Mouse (Mus musculus) lung, embryonic 15.5 days (tissue): ENCODE measurements around the gene Gtpbp1. TPM values are rescaled to one million over a fixed set of nuclear protein-coding genes. Genes with fewer than 3 reads are reported as not detected.

Source experiments
- ATAC-seq: fragments of 200-750 bp; cut with Nextera tagmentation; 2 replicates; pipeline ENCODE4 v1.8.0; 2017; ENCODE audit warnings: moderate number of reproducible peaks, borderline replicate concordance; ENCODE audit not compliant: low FRiP score, low TSS enrichment; ENCODE audit errors: extremely low read depth
- H3K27ac ChIP-seq: fragments of 300-500 bp; sonication (generic); 2 replicates; pipeline ENCODE4 v1.5.1; 2015; ENCODE audit warnings: moderate library complexity, mild to moderate bottlenecking, inconsistent platforms
- H3K27me3 ChIP-seq: fragments of 300-500 bp; sonication (generic); 2 replicates; pipeline ENCODE4 v1.6.1; 2015; ENCODE audit warnings: inconsistent platforms
- H3K36me3 ChIP-seq: fragments of 300-500 bp; sonication (generic); 2 replicates; pipeline ENCODE4 v1.6.1; 2015; ENCODE audit warnings: inconsistent platforms
- H3K4me1 ChIP-seq: fragments of 300-500 bp; sonication (generic); 2 replicates; pipeline ENCODE4 v1.6.1; 2015; ENCODE audit warnings: inconsistent platforms
- H3K4me2 ChIP-seq: fragments of 300-500 bp; sonication (generic); 2 replicates; pipeline ENCODE4 v1.6.1; 2015; ENCODE audit warnings: inconsistent platforms, mild to moderate bottlenecking, moderate library complexity
- H3K4me3 ChIP-seq: fragments of 300-500 bp; sonication (generic); 2 replicates; pipeline ENCODE4 v1.5.1; 2015; ENCODE audit warnings: mild to moderate bottlenecking, inconsistent platforms
- H3K9ac ChIP-seq: fragments of 300-500 bp; sonication (generic); 2 replicates; pipeline ENCODE4 v1.6.1; 2015; ENCODE audit warnings: inconsistent platforms
- H3K9me3 ChIP-seq: fragments of 300-500 bp; sonication (generic); 2 replicates; pipeline ENCODE4 v1.6.1; 2016; ENCODE audit warnings: inconsistent platforms
- WGBS: fragments of 180-500 bp; shearing (Covaris S2); methylation state at CpG from one replicate; pipeline ENCODE4 v1.1.7; 2015; 5-methylcytosine and 5-hydroxymethylcytosine counted together
- polyA plus RNA-seq: library from polyadenylated mRNA; unstranded; fragments of >200 nt; fragmentation: Nextera tagmentation; extraction: Ambion mirVana; gene quantifications from 2 replicates; pipeline ENCODE4 v1.2.1, GENCODE M21; 2015

Gtpbp1 gene
- polyA plus RNA-seq = 34.4 and 35.1 TPM in 2 replicates

DNA sequence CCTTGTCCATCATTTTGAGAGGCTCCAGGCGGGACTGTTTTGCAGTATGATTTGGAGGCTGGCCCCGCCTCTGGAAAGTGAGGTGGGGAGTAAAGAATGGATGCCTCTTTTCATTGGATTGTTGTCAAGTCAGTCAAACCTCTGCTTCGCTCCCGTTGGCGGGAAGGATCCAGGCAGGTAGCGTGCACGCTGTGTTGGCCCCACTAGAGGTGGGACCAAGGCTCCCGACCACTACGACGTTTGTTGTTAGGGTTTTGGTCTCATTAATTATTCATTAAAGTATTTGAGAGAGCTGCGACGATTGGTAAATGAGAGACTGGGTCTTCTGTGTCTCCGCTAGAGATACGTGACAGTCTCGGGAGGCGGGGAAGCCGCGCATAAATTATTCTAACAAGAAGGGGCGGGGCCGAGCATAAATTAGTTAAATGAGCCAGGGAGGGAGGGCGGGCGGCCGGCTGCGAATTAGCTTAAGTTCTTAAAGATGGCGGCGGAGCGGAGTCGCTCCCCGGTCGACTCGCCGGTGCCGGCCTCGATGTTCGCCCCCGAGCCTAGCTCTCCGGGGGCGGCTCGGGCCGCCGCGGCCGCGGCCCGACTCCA, at the start of gene Gtpbp1:
Gene Gtpbp1 (plus strand): TSS at position 420 of the 597 bp plus-strand sequence.
- Histone ChIP-seq H3K4me1 (peaks cover 43% of the 10 kb centered on the region), H3K9me3 (no peaks in the 10 kb centered on the region), H3K4me3 (peak within 1 kb of the TSS; percentile 93), H3K9ac (peak within 1 kb of the TSS; percentile 91), H3K4me2 (peak within 1 kb of the TSS; percentile 98), H3K27ac (peak within 1 kb of the TSS; percentile 68), H3K27me3 (no peaks in the 10 kb centered on the region), H3K36me3 (0 out of 2 replicates have a peak, but pooled peaks cover 2% of the 10 kb centered on the region)
- ATAC-seq = peak; percentile 95
- under 1% methylated on average over 45 of the region's 45 CpGs for WGBS

DNA sequence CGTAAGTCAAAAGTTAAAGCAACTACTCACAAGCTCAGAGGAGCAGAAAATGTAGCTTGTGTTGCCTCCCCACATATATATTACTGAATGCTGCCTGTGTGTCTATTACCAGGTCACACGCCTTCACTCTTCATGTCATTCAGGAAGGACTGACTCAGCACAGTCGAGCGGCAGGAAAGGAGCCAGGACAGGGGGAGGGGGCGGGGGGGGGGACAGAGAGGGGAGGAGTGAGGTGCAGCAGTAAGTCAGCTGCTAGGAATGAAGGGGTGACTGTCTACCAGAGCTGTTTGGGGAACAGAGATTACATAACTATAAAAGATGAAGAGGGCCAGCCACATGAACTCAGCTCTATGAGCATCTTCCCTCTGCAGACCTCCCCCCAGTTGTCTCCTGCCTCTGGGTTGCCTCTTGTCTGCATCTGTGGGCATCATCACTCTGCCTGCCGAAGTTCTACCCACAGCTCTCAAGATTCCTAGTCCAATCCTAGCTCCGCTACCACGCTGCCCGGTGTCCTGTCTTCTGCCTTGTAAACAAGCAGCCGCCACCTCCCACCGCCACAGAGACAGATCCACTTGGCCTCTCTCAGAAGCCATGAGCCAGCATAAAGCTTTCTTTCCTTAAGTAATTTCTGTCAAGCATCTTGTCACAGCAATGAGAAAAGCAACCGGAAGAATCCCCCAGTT, 49.4 kb upstream of the Gtpbp1 start:
- H3K9me3 ChIP-seq = no peaks in the 10 kb centered on the region
- H3K27ac ChIP-seq = no peak overlapping the region
- 47% methylated on average over 12 of the region's 12 CpGs for WGBS
- no peak overlapping the region for H3K9ac ChIP-seq
- no peak for ATAC-seq
- no peaks in the 10 kb centered on the region for H3K27me3 ChIP-seq
- no peaks in the 10 kb centered on the region for H3K4me1 ChIP-seq
- no peak overlapping the region for H3K4me2 ChIP-seq
- no peaks in the 10 kb centered on the region for H3K36me3 ChIP-seq
- no peak overlapping the region for H3K4me3 ChIP-seq

DNA sequence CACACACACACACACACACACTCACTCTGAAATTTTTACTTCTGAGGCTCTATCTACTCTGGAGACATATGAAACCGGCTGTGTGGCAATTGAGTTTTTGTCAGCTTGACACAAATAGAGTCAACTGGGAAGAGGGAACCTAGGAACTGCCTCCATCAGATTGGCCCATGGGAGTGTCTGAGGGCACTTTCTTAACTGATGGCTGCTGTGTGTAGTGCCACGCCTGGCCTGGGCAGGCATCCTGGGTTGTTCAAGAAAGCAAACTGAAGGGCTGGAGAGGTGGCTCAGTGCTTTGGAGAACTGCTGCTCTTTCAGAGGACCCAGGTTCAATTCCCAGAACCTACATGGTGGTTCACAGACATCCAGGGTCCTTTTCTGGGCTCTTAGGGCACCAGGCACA, 45.2 kb upstream of the Gtpbp1 start:
- Histone ChIP-seq H3K4me2 (no peak overlapping the region), H3K36me3 (no peaks in the 10 kb centered on the region), H3K9ac (no peak overlapping the region), H3K27me3 (no peaks in the 10 kb centered on the region), H3K4me1 (no peaks in the 10 kb centered on the region), H3K4me3 (no peak overlapping the region), H3K9me3 (no peaks in the 10 kb centered on the region), H3K27ac (no peak overlapping the region)
- WGBS = 79% methylated on average over 2 of the region's 2 CpGs
- no peak for ATAC-seq

DNA sequence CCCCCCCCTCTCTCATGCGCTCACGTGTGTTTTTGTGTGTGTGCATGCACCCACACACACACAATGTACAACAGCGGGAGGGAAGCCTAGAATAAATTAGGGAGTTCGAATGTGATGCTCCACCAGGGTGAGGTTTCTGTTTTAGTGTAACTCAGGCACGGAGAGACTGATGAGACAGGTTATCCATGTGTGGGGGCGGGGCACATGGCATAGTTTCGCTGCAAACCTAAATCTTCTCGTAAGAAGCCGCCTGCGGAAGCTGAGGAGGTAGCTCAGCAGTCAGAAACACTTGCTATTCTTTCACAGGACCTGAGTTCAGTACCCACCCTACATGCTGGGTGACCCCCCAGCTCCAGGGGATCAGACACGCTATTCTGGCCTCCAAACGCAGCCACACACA, 42.5 kb upstream of the Gtpbp1 start:
- Histone ChIP-seq H3K4me3 (no peak overlapping the region), H3K27ac (no peak overlapping the region), H3K4me2 (no peak overlapping the region), H3K9me3 (no peaks in the 10 kb centered on the region), H3K27me3 (no peaks in the 10 kb centered on the region), H3K4me1 (no peaks in the 10 kb centered on the region), H3K9ac (no peak overlapping the region), H3K36me3 (no peaks in the 10 kb centered on the region)
- 82% methylated on average over 12 of the region's 12 CpGs for WGBS
- no peak for ATAC-seq

DNA sequence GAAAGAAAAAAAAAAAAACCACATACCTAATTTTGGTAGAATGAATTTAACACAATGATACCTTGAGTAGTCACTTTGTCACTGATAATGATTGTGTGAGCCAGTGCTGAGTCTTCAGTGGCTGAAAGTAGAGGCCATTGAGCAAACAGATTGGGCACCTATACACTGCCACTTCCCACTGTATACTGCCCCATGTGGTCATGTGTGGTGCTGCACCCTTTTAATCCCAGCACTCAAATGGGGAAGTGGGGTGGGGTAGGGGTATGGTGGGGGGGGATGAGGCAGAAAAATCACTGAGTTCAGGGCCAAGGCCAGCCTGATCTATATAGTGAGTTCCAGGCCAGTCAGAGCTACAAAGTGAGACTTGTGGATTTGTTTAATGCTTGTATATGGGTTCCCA, 40.1 kb upstream of the Gtpbp1 start:
- H3K27me3 ChIP-seq = no peaks in the 10 kb centered on the region
- H3K4me3 ChIP-seq = no peak overlapping the region
- H3K4me1 ChIP-seq = no peaks in the 10 kb centered on the region
- no peak overlapping the region for H3K4me2 ChIP-seq
- no peak overlapping the region for H3K27ac ChIP-seq
- no peaks in the 10 kb centered on the region for H3K36me3 ChIP-seq
- ATAC-seq = no peak
- no peak overlapping the region for H3K9ac ChIP-seq
- no peaks in the 10 kb centered on the region for H3K9me3 ChIP-seq

DNA sequence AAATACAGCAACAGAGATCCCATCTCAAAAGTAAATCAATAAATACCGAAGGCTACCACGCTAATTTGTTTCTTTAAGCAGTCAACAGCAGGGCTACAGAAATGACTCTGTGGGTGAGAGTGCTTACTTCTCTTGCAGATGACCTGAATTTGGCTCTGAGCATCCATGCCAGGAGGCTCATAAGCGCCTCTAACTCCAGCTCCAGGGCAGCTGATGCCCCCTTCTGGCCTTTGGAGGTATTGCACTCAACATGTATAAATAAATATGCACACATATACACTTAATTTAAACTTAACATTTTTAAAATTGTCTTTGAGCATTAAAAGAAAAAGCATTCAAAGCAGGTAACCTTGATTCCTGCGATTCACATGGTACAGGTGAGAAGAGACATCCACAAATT, 39.2 kb upstream of the Gtpbp1 start:
- Histone ChIP-seq H3K9me3 (no peaks in the 10 kb centered on the region), H3K4me3 (no peak overlapping the region), H3K27me3 (no peaks in the 10 kb centered on the region), H3K4me2 (no peak overlapping the region), H3K4me1 (no peaks in the 10 kb centered on the region), H3K9ac (no peak overlapping the region), H3K27ac (no peak overlapping the region), H3K36me3 (no peaks in the 10 kb centered on the region)
- 73% methylated on average over 4 of the region's 4 CpGs for WGBS
- no peak for ATAC-seq

DNA sequence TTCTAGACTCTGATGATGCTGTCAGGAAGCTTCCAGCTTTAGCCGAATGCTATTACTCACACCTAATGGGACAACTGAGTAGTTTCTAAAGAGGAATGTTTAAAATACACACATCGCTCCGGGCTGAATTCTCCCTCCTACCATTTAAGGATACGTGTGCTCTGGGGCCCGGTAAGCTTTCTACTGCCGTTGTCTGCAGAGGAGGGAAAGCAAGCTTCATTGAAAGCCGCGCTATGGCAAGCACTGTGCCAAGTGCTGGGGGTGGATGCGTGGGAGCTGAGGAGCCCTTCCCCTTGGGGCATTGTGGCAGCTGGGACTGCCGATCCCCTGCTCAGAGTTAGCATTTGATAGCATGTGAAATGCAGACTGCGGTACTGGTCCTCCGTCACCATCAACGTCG, 34.2 kb upstream of the Gtpbp1 start:
- Histone ChIP-seq H3K4me3 (no peak overlapping the region), H3K9me3 (no peaks in the 10 kb centered on the region), H3K27me3 (no peaks in the 10 kb centered on the region), H3K27ac (no peak overlapping the region), H3K4me2 (no peak overlapping the region), H3K36me3 (no peaks in the 10 kb centered on the region), H3K4me1 (peaks cover 15% of the 10 kb centered on the region), H3K9ac (no peak overlapping the region)
- WGBS = 86% methylated on average over 14 of the region's 14 CpGs
- no peak for ATAC-seq

DNA sequence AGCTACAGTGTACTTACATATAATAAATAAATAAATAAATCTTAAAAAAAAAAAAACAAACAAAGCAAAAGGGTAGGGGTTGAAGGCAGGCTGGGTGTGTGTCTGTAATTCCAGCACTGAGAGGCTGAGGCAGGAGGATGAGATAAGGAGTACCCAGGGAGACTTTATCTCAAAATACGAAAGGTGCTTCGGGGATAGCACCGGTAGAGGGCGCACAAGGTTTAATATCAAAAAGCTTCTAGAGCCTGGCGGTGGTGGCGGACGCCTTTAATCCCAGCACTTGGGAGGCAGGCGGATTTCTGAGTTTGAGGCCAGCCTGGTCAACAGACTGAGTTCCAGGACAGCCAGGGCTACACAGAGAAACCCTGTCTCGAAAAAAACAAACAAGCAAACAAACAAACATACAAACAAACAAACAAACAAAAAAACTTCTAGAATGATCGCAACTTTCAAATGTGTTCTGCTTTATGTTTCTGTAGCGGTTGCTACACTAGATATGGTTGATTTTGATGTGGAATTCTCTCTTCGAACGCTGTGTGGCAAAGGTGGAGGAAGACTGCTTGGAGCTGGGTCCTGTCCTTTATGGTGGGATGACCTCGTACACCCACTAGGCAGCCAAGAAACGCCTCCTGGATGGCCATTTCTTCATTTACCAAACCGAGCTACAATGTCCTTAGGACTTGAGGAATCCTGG, 32.7 kb upstream of the Gtpbp1 start:
- H3K4me2 ChIP-seq = peak overlapping the region; percentile 87
- H3K27me3 ChIP-seq = no peaks in the 10 kb centered on the region
- H3K27ac ChIP-seq = peak overlapping the region; percentile 91
- peaks cover 15% of the 10 kb centered on the region for H3K4me1 ChIP-seq
- WGBS = 3% methylated on average over 16 of the region's 16 CpGs
- H3K9me3 ChIP-seq = no peaks in the 10 kb centered on the region
- no peaks in the 10 kb centered on the region for H3K36me3 ChIP-seq
- H3K9ac ChIP-seq = peak overlapping the region; percentile 61
- peak overlapping the region; percentile 63 for H3K4me3 ChIP-seq
- no peak for ATAC-seq

DNA sequence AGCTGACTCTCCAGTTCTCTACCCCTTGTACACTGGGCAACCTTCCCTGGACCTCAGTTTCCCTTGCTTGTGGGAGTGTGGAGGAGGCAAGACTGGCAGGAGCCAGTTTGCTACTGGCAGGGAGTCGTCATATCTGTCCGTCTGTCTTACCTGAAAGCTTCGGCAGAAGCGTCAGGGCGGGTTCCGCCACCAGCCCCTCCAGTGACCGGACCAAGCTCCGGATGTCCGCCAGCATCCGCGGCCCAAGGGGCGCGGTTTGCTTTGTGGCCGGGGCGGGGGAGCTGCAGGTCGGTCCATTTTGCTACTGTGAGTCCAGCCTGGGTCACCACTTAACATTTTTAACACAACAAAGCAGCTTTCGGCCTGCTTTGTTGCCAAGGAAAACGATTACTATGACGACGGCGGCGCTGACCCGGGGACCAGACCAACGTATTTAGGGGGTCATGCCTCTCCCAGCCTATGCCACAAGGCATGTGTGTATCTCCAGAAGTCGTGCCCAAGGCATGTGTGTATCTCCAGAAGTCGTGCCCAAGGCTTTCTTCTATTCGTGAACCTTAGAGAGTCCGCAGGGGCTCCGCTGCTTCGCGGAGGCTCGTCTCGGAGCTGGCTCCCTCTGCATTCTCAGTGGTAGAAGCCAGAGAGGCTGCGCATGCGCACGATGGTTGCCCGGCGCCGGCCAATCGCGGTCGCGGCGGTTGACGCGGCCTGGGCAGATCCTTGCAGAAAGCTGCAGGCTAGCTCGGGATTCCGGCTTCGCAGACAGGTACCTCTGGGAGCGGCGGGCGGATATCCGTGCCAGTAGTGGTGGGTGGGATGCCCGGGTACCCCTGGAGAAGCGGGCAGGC, 31.9 kb upstream of the Gtpbp1 start, which contains the start of the genes Fam227a and Cby1:
Gene Fam227a (minus strand): TSS at position 426 of the 845 bp plus-strand sequence.
Gene Cby1 (plus strand): TSS at position 669 of the 845 bp plus-strand sequence.
- 0 out of 2 replicates have a peak, but pooled peaks cover 2% of the 10 kb centered on the region for H3K36me3 ChIP-seq
- H3K4me3 ChIP-seq = peak within 1 kb of the TSS; percentile 63
- no peaks in the 10 kb centered on the region for H3K27me3 ChIP-seq
- peak within 1 kb of the TSS; percentile 61 for H3K9ac ChIP-seq
- H3K27ac ChIP-seq = peak within 1 kb of the TSS; percentile 91
- H3K9me3 ChIP-seq = no peaks in the 10 kb centered on the region
- H3K4me1 ChIP-seq = peaks cover 15% of the 10 kb centered on the region
- ATAC-seq = peak; percentile 79
- under 1% methylated on average over 55 of the region's 55 CpGs for WGBS
- H3K4me2 ChIP-seq = peak within 1 kb of the TSS; percentile 87

DNA sequence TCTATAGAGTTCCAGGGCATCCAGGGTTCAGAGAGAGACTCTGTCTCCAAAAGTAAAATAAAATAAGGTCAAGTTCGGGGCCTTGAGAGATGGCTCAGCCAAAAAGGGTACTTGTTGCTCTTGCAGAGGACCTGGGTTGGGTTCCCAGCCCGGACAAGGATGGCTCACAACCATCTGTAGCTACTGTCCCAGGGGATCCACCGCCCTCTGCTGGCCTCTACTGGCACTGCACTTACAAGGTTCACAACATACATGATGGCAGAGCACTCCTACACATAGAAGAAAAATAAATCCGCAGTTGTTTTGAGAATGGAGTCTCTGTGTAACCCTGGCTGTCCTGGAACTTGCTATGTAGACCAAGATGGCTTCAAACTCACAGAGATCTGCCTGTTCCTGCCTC, 28.8 kb upstream of the Gtpbp1 start:
- H3K4me1 ChIP-seq = peaks cover 15% of the 10 kb centered on the region
- no peaks in the 10 kb centered on the region for H3K27me3 ChIP-seq
- 76% methylated on average over 4 of the region's 4 CpGs for WGBS
- no peak overlapping the region for H3K4me3 ChIP-seq
- no peak for ATAC-seq
- no peak overlapping the region for H3K27ac ChIP-seq
- no peak overlapping the region for H3K9ac ChIP-seq
- no peak overlapping the region for H3K4me2 ChIP-seq
- H3K36me3 ChIP-seq = 0 out of 2 replicates have a peak, but pooled peaks cover 5% of the 10 kb centered on the region
- H3K9me3 ChIP-seq = no peaks in the 10 kb centered on the region

DNA sequence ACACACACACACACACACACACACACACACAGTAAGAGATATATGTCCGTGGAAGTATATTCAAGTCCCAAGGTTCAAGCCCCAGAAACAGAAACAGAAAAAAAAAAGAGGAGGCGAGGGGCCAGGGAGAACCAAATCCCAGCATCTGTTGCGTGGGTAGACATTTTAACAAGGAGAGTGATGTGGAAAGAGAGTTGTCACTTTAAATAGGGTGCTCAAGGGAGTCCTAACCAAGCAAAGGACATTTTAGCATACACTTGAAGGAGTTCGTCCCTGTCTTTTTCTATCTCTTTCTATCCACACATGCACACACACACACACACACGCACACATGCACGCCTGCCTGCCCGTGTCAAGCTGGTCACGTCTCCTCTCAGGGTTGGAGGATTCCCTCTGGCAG, 26.0 kb upstream of the Gtpbp1 start:
- H3K27ac ChIP-seq = no peak overlapping the region
- H3K9me3 ChIP-seq = no peaks in the 10 kb centered on the region
- H3K27me3 ChIP-seq = no peaks in the 10 kb centered on the region
- no peak for ATAC-seq
- WGBS = 89% methylated on average over 8 of the region's 8 CpGs
- H3K4me3 ChIP-seq = no peak overlapping the region
- no peak overlapping the region for H3K4me2 ChIP-seq
- 0 out of 2 replicates have a peak, but pooled peaks cover 8% of the 10 kb centered on the region for H3K36me3 ChIP-seq
- no peak overlapping the region for H3K9ac ChIP-seq
- H3K4me1 ChIP-seq = peaks cover 9% of the 10 kb centered on the region
